Mouse (Mus musculus): ENCODE measurements around the gene Kantr.

DNA sequence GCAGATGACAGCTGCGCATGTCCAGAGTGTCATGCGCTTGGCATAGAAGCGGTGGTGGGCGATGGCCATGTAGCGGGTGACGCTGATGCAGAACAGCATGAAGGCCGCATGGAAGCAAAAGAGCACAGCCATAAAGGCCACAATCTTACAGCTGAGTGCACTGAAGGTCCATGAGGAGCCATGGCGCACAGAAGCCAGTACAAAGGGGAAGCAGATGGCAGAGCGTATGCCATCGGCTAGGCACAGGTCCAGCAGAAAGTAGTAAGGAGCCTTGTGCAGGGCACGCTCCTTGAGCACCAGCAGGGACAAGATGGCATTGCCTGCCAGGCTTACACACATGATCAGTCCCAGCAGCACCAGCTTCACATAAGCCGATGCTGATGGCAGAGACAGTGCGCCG lies 19.7 kb upstream of the Kantr start:
- no peak for TF ChIP-seq CTCF (IDR thresholded peaks at IDR 0.05; ENCODE audit: low read depth, low read length)
- no peak for TF ChIP-seq GATA1 (IDR thresholded peaks at IDR 0.05; ENCODE audit: borderline replicate concordance, low read length)
- no peak for TF ChIP-seq TAL1 (conservative IDR thresholded peaks at IDR 0.05; ENCODE audit: low read depth, low read length)
- TF ChIP-seq GATA2 (IDR thresholded peaks at IDR 0.05; ENCODE audit: borderline replicate concordance, low read depth, low read length), result no peak

All from G1E (cell line).